Mouse (Mus musculus) hindbrain, postnatal 0 days (tissue): Measurements from ENCODE around the gene Casc3. TPM values are rescaled to one million over a fixed set of nuclear protein-coding genes. Genes with fewer than 3 reads are reported as not detected.

ENCODE experiments used
- ATAC-seq: fragments of 200-750 bp; cut with Nextera tagmentation; 2 replicates; pipeline ENCODE4 v1.8.0; 2017; ENCODE audit warnings: mild to moderate bottlenecking, moderate TSS enrichment, moderate library complexity
- DNase-seq: peaks from one replicate; pipeline ENCODE4 v3.0.0-alpha.2; 2015; ENCODE audit warnings: low spot score
- H3K27ac ChIP-seq: fragments of 300-500 bp; sonication (generic); 2 replicates; pipeline ENCODE4 v1.5.1; 2014; ENCODE audit warnings: mild to moderate bottlenecking
- H3K27me3 ChIP-seq: fragments of 300-500 bp; sonication (generic); 2 replicates; pipeline ENCODE4 v1.6.1; 2014; ENCODE audit warnings: low read length, mixed read lengths; ENCODE audit not compliant: insufficient read depth
- H3K36me3 ChIP-seq: fragments of 300-500 bp; sonication (generic); 2 replicates; pipeline ENCODE4 v1.6.1; 2014; ENCODE audit warnings: low read length, mixed read lengths; ENCODE audit not compliant: insufficient read depth
- H3K4me1 ChIP-seq: fragments of 300-500 bp; sonication (generic); 2 replicates; pipeline ENCODE4 v1.6.1; 2014; ENCODE audit warnings: antibody characterized with exemption, low read length, mixed read lengths; ENCODE audit not compliant: insufficient read depth
- H3K4me2 ChIP-seq: fragments of 300-500 bp; sonication (generic); 2 replicates; pipeline ENCODE4 v1.6.1; 2014; ENCODE audit warnings: low read depth, mild to moderate bottlenecking, low read length, moderate library complexity, mixed read lengths
- H3K4me3 ChIP-seq: fragments of 300-500 bp; sonication (generic); 2 replicates; pipeline ENCODE4 v1.5.1; 2014; ENCODE audit warnings: low read length
- H3K9ac ChIP-seq: fragments of 300-500 bp; sonication (generic); replicated peaks from 2 replicates; pipeline ENCODE4 v1.6.1; 2014; ENCODE audit warnings: mild to moderate bottlenecking, low read length, moderate library complexity, mixed read lengths
- H3K9me3 ChIP-seq: fragments of 300-500 bp; sonication (generic); 2 replicates; pipeline ENCODE4 v1.6.1; 2016; ENCODE audit warnings: low read length, mixed read lengths
- CTCF ChIP-seq: IDR thresholded peaks from 2 replicates; pipeline ENCODE4 v1.5.1; 2016; ENCODE audit warnings: antibody characterized with exemption, control low read depth, low read depth
- WGBS: fragments of 180-500 bp; shearing (Covaris S2); extraction: QIAGEN DNeasy Blood & Tissue Kit; methylation state at CpG from one replicate; pipeline ENCODE4 v1.1.7; 2014; 5-methylcytosine and 5-hydroxymethylcytosine counted together
- polyA plus RNA-seq: library from polyadenylated mRNA; unstranded; fragments of >200 nt; fragmentation: Nextera tagmentation; extraction: Ambion mirVana; gene quantifications from 2 replicates; pipeline ENCODE4 v1.2.1, GENCODE M21; 2015
- total RNA-seq: library from RNA; depleted of rRNA; stranded (reverse); fragments of >200 nt; gene quantifications from 2 replicates; pipeline ENCODE4 v1.2.3, GENCODE M21; 2014

Casc3 gene
- total and polyA plus RNA-seq, 2 experiments from 2014 or later = 24.4 to 35.7 TPM

GRCm38 (mm10) chr11:98827877-98828276 is 23.2 kb downstream of the Casc3 start:
- no peak for DNase-seq
- TF ChIP-seq CTCF = no peak
- WGBS = 86% methylated on average over 2 of the region's 2 CpGs
- no peak overlapping the region for H3K27ac ChIP-seq
- H3K9me3 ChIP-seq = no peaks in the 10 kb centered on the region
- peaks cover 61% of the 10 kb centered on the region for H3K36me3 ChIP-seq
- no peak overlapping the region for H3K4me3 ChIP-seq
- H3K27me3 ChIP-seq = no peaks in the 10 kb centered on the region
- no peaks in the 10 kb centered on the region for H3K4me1 ChIP-seq
- H3K9ac ChIP-seq = no peak overlapping the region
- H3K4me2 ChIP-seq = no peak overlapping the region
- no peak for ATAC-seq

- WGBS = 71% methylated on average over 12 of the region's 12 CpGs
Measured at GRCm38 (mm10) chr11:98829091-98829775, 24.5 kb downstream of the Casc3 start.

GRCm38 (mm10) chr11:98829875-98830274 is 25.2 kb downstream of the Casc3 start:
- H3K27ac ChIP-seq = no peak overlapping the region
- H3K36me3 ChIP-seq = peaks cover 63% of the 10 kb centered on the region
- no peak overlapping the region for H3K4me3 ChIP-seq
- H3K4me2 ChIP-seq = no peak overlapping the region
- WGBS = 84% methylated on average over 4 of the region's 4 CpGs
- ATAC-seq = no peak
- DNase-seq = no peak
- TF ChIP-seq CTCF = no peak
- no peak overlapping the region for H3K9ac ChIP-seq
- no peaks in the 10 kb centered on the region for H3K4me1 ChIP-seq
- H3K9me3 ChIP-seq = no peaks in the 10 kb centered on the region
- H3K27me3 ChIP-seq = no peaks in the 10 kb centered on the region

More at GRCm38 (mm10) chr11:98829091-98829775, 24.5 kb downstream of the Casc3 start:
- Histone ChIP-seq H3K4me2 (no peak overlapping the region), H3K4me1 (no peaks in the 10 kb centered on the region), H3K27me3 (no peaks in the 10 kb centered on the region), H3K27ac (no peak overlapping the region), H3K9ac (no peak overlapping the region), H3K36me3 (peaks cover 63% of the 10 kb centered on the region), H3K9me3 (no peaks in the 10 kb centered on the region), H3K4me3 (no peak overlapping the region)
- peak; percentile 79 for TF ChIP-seq CTCF
- peak; percentile 63 for DNase-seq
- 0 out of 2 replicates have a peak, but pooled peaks have one; percentile 18 for ATAC-seq

- H3K36me3 ChIP-seq = peaks cover 31% of the 10 kb centered on the region
- no peaks in the 10 kb centered on the region for H3K27me3 ChIP-seq
- ATAC-seq (no peak), DNase-seq (no peak)
- no peak overlapping the region for H3K4me3 ChIP-seq
- H3K4me1 ChIP-seq = peaks cover 12% of the 10 kb centered on the region
- no peak overlapping the region for H3K4me2 ChIP-seq
- H3K9ac ChIP-seq = no peak overlapping the region
- no peak overlapping the region for H3K27ac ChIP-seq
- 35% methylated on average over 5 of the region's 5 CpGs for WGBS
- no peaks in the 10 kb centered on the region for H3K9me3 ChIP-seq
- TF ChIP-seq CTCF = no peak
Measured at GRCm38 (mm10) chr11:98835296-98835695, 30.6 kb downstream of the Casc3 start.

GRCm38 (mm10) chr11:98835725-98836124 is 31.0 kb downstream of the Casc3 start:
- H3K27me3 ChIP-seq = no peaks in the 10 kb centered on the region
- peaks cover 12% of the 10 kb centered on the region for H3K4me1 ChIP-seq
- H3K4me3 ChIP-seq = no peak overlapping the region
- DNase-seq (no peak), ATAC-seq (no peak)
- 53% methylated on average over 3 of the region's 3 CpGs for WGBS
- H3K4me2 ChIP-seq = no peak overlapping the region
- H3K36me3 ChIP-seq = peaks cover 31% of the 10 kb centered on the region
- no peak overlapping the region for H3K27ac ChIP-seq
- TF ChIP-seq CTCF = no peak
- H3K9ac ChIP-seq = no peak overlapping the region
- no peaks in the 10 kb centered on the region for H3K9me3 ChIP-seq

- ATAC-seq = no peak; the same call in 1 of the 2 replicates
- Histone ChIP-seq H3K27ac (no peak overlapping the region), H3K4me2 (peak overlapping the region; percentile 90), H3K4me1 (peaks cover 12% of the 10 kb centered on the region), H3K9ac (peak overlapping the region; percentile 90; the same call in 1 of the 2 replicates), H3K9me3 (no peaks in the 10 kb centered on the region), H3K4me3 (peak overlapping the region; percentile 81; the same call in 1 of the 2 replicates), H3K36me3 (peaks cover 28% of the 10 kb centered on the region), H3K27me3 (no peaks in the 10 kb centered on the region)
- DNase-seq = no peak
- no peak for TF ChIP-seq CTCF
- 32% methylated on average over 7 of the region's 7 CpGs for WGBS
Measured at GRCm38 (mm10) chr11:98836128-98836527, 31.4 kb downstream of the Casc3 start.

- no peaks in the 10 kb centered on the region for H3K9me3 ChIP-seq
- DNase-seq (peak; percentile 89), ATAC-seq (peak; percentile 92)
- TF ChIP-seq CTCF = no peak
- WGBS = under 1% methylated on average over 40 of the region's 48 CpGs
- peak within 1 kb of the TSS; percentile 78 for H3K27ac ChIP-seq
- peaks cover 12% of the 10 kb centered on the region for H3K4me1 ChIP-seq
- peaks cover 22% of the 10 kb centered on the region for H3K36me3 ChIP-seq
- peak within 1 kb of the TSS; percentile 81 for H3K4me3 ChIP-seq
- H3K9ac ChIP-seq = peak within 1 kb of the TSS; percentile 90
- no peaks in the 10 kb centered on the region for H3K27me3 ChIP-seq
- peak within 1 kb of the TSS; percentile 90 for H3K4me2 ChIP-seq
Measured at GRCm38 (mm10) chr11:98836651-98837141, 32.0 kb downstream of the Casc3 start, which contains the start of gene Rapgefl1. Rapgefl1 (plus strand) TSS chr11:98836785.
